Mouse (Mus musculus): ENCODE data around the gene Dusp14.

Gene Dusp14

DNA sequence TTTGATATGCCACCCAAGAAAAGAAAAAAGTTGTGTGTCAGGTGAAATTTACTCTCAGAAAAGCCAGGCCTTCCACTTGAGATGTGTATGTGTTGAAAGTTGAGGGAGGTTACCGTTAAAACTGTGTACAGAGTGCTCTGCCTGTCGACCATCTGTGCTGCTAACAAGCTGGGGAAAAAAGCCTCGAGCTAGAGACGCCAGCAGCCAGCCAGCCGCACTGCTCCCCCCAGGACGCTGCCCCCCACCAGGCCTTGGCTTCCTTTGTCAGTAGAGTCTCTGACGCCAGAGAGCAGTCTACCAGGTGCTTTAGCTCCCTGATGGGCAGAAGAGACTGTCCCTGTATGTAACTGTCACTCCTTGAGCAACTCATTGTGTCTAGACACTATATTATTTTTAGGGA lies 56.0 kb downstream of the Dusp14 start:
- WGBS: 24% methylated on average over 7 of the region's 7 CpGs

- WGBS: 65% methylated on average over 2 of the region's 2 CpGs
Observed at GRCm38 (mm10) chr11:84011576-84011975, 57.5 kb downstream of the Dusp14 start.

- WGBS: 63% methylated on average over 12 of the region's 12 CpGs
Observed at GRCm38 (mm10) chr11:84011050-84011449, 58.0 kb downstream of the Dusp14 start.

GRCm38 (mm10) chr11:84010411-84010810 lies 58.6 kb downstream of the Dusp14 start:
- 69% methylated on average over 9 of the region's 9 CpGs for WGBS

- 80% methylated on average over 9 of the region's 9 CpGs for WGBS
Observed at GRCm38 (mm10) chr11:84009001-84009400, 60.1 kb downstream of the Dusp14 start.

- WGBS: 72% methylated on average over 6 of the region's 6 CpGs
Observed at GRCm38 (mm10) chr11:84003986-84004385, 65.1 kb downstream of the Dusp14 start.

DNA sequence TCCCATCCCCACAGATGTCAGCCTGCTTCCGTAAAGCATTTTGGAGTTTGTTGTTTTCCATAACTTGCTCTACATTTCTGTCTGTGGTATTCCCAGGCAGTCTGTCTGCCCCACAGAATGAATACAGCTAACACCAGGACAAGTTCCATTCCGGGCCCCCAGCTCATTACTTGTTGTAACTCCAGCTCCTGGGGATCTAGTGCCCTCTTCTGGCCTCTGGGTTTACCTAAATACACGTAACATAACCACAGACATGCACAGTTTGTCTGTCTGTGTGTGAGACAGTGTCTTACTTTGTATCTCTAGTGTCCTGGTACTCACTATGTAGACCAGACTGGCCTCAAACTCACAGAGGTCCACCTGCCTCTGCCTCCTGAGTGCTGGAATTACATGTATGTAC lies 67.8 kb downstream of the Dusp14 start:
- 94% methylated on average over 3 of the region's 3 CpGs for WGBS

- 81% methylated on average over 4 of the region's 4 CpGs for WGBS
Observed at GRCm38 (mm10) chr11:83999411-83999915, 69.6 kb downstream of the Dusp14 start.

DNA sequence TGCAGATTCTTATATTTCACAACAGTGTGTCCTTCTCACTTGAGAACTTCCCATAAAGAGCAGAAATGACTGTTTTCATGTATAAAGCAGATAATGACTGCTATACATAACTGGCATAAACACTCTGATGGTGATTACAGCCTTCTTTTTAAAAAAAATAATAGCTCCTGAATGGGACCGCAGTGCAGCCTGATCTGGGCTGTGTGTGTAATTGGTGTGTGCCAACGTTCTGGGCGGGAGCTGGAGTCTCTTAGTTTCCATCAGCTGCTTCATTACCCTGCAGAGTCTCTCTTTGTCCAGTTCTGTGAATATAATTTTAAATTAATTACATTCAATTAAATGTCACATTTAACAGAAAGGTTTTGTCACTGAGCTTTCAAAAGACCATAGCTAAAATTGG lies 70.1 kb downstream of the Dusp14 start:
- WGBS: 72% methylated on average over 3 of the region's 3 CpGs
